Mouse (Mus musculus) R1 (cell line): ENCODE measurements at regions not wholly inside any gene's neighbourhood (a gene's known extent, or its start where the extent isn't known, plus 50 kb on each side); places are given as distances from the start of the nearest gene placed in this dataset.
A peak's percentile ranks its signal among the peaks of the same experiment; 100 is the strongest.

Experiments used
- DNase-seq: peaks from one replicate; pipeline ENCODE4 v3.0.0-alpha.2; 2018; ENCODE audit warnings: low read depth, low spot score

DNA sequence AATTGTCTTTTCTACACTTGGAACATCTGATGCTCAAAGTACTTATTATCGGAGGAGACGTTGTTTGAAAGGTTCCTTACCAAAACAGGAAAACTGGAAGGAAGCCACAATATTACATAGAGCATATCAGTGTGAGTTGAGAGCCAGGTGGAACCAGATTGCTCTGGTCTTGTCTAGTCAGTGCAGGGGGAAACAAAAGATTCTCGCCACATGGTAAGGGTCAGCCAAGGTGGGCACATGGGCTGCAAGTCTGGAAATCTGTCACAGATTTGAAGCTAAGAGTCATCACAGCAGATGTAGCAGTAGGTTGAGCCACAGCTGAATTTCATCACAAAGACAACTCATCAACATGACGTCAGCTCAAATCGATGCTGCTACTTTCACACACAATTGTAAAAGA, 681.8 kb downstream of the Stpg2 start:
- no peak for DNase-seq

GRCm38 (mm10) chr3:139888537-139888936, 683.0 kb downstream of the Stpg2 start:
- DNase-seq: no peak

- DNase-seq: no peak
Measured at GRCm38 (mm10) chr3:139890186-139890585, 684.7 kb downstream of the Stpg2 start.

DNA sequence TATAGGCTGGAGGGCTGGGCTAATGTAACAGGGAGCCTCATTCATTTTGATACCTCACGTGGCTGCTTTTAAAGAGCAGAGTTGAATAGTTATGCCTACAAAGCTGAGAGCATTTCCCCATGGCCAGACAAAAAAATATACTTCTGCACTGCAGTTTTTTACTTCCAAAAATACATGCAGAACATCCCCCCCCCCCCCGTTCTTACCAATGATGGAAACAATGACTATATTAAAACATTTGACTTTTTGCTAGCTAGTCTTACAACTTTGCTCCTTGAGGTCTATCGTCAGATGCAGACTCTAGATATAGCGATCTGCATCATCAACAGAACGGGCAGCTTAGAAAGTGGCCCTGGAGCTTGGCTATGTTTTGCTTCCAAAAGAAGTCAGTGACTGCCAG, 692.4 kb downstream of the Stpg2 start:
- DNase-seq: no peak

DNA sequence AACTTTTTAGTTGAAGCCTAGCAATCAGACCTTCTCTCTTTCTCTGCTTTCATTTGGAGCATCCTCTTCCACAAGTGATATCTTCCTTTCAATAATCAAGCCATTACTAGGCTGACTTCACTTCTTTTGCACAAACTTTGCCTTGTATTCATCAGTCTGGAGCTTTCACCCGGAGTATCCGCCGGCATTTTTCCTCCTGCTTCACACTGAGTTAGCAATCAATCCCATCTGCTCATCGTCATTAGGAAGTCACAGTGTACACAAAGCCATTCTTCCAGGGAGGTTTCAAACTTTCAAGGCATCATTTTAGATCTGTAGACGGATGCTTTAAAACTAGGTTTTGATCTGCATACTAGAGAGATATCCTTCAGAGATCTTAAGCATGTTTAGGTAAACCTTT, 693.7 kb downstream of the Stpg2 start:
- no peak for DNase-seq

DNA sequence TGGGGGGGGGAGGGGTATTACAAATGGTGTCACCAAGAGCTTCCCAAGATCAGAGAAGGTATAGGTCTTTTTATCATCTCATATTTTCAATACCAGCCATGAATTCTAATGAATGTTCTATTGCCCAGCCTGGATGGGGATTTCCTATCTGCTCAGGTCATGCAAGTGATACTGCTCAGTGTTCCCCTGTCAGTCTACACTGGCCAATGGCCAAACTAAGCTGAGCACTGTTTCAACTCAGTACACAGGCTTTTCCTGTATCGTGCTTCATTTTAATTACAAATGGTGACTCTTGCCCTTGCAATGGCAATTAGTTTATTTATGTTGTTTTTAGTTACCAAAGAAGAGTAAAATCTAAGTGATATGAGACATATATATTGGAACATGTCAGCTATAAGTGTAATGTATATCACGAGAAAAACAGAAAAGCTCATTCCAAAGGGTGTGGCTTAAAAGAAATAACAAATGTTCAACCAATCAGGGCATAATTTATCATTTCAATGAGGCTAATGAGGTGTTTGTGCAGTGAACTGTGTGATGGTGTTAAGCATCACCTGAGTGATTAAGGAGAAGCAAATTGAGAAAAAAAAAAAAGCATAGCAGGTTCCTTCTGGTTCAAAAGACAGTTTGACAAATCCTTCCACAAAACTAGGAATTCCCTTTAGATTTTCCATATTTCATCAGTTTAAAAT, 708.3 kb downstream of the Stpg2 start:
- DNase-seq: no peak

DNA sequence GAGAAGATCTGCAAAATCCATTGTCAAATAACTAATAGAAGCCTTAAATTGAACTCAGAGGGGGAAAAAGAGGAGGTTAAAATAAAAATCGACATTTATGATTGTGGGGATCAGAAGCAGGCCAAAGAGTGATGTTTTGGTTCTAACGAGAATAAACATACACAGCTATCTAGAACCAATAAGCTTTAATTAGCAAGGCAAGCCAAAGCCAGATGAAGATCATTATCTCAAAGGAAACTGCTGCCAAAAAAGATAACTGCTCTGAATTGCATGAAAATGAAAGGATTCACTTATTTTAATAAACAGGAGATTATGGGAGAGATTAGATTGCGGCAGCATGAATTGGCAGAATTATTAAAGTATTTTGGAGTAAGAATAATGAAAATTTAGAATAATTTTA, 716.8 kb downstream of the Stpg2 start:
- no peak for DNase-seq

DNA sequence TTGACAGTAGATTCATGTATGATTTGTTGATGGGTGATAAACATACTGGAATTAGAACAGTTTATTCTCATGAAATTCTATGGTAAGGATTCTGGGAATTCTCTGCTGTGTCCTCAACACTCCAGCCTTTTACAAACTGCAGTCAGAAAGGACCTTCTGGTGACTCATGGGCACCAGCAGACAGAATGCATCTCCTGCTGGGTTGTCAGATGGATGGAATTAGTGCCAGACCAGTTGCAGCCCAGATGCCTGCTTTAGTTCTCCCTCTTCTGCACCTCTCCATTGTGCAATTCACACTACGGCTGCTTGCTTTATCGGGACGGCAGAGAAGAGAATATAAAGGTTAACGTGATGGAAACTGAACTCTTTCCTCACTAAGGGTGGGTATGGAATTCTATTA, 727.5 kb downstream of the Stpg2 start:
- DNase-seq: no peak

GRCm38 (mm10) chr3:139946209-139946608, 740.7 kb downstream of the Stpg2 start:
- no peak for DNase-seq

DNA sequence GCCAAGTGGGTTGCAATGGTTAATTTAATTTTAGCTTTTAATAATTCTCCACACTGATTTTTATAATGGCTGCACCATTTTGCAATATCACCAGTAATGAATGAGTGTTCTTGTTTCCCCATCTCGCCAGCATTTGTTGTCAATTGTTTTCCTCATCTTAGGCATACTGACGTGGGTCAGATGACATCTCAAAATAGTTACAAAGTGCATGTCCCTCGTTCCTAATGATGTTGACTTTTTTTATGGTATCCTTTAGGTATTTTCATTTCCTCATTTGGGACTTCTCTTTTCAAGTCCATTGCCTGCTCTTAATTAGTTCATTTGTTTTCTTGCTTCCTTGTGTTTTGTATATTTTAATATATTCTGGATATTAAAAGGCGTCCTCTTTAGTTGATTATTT, 741.8 kb downstream of the Stpg2 start:
- no peak for DNase-seq

- peak; percentile 2 for DNase-seq
Measured at GRCm38 (mm10) chr3:139949096-139949495, 743.6 kb downstream of the Stpg2 start.

- DNase-seq: no peak
Measured at GRCm38 (mm10) chr3:139950016-139950705, 744.7 kb downstream of the Stpg2 start.

- no peak for DNase-seq
Measured at GRCm38 (mm10) chr3:139951516-139951915, 746.0 kb downstream of the Stpg2 start.

- no peak for DNase-seq
Measured at GRCm38 (mm10) chr3:139978172-139978571, 772.7 kb downstream of the Stpg2 start.

DNA sequence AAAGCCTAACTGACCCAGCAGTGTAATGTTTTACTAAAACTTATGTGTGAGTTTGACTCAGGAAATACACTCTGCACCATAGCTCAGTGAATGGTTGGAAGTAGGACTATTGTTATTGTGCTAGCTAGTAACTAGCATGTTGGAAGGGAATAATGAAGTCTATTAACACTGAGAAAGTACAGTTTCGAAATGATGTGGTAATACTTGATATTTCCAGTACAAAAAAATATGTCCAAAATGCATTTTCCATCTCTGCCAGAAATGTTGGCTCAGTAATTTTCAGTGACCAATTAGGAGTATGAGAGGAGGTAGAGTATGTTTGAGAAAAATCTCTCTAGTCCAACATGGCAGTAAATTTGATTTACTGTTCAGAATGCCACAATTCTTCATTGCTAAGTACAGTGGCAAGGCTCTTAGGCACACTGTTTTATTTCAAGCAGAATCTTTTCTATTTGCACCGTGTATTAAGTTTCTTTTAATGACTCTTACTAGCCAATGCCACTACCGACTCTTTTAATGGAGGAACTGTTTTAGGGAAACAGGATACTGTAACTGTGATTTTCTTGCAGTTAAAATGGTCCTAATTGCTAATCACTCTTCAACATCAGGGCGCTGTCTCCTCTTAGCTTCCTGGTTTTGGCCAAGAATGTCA, 780.5 kb downstream of the Stpg2 start:
- DNase-seq: no peak

DNA sequence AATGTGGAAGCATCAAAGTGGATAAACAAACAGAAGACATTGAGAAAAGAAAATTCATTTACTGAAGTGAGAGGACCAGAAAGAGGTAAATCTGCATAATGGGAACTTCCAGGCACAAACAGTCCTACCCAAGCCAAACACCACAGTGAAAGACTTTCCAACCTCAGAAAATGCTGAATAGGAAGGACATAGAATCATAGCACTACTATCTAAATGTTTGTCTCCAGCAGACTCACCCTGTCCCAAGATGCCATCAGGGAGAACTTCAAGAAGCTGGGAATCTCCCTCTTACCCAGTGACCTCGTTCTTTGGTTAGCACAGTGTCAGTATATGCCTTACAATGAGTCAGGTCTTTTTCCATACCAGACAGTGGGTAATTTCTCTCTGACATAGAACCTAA, 783.4 kb downstream of the Stpg2 start:
- no peak for DNase-seq

GRCm38 (mm10) chr3:139989380-139989779, 783.9 kb downstream of the Stpg2 start:
- DNase-seq: no peak

GRCm38 (mm10) chr3:140012522-140012921, 807.0 kb downstream of the Stpg2 start:
- DNase-seq: no peak

GRCm38 (mm10) chr3:140034101-140034500, 828.6 kb downstream of the Stpg2 start:
- no peak for DNase-seq

GRCm38 (mm10) chr3:140035142-140035541, 829.6 kb downstream of the Stpg2 start:
- DNase-seq: no peak

DNA sequence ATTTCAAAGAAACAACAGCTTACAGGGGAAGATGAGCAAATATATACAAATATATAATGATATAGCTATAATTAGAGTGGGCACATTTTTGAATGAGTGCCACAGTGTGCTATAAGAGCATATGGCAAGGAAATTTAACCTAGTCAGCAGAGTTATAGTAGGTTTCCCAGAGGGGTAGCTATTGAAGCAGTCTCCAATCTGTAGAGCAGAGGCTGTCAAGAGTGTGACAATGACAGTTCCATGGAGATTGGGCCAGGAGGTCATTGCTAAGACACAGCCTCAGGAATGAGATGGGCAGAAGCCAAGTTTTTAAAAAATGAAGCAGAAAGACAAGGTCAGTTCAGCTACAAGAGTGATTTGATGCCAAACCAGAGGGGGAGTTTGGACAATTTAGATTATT, 839.4 kb downstream of the Stpg2 start:
- no peak for DNase-seq

DNA sequence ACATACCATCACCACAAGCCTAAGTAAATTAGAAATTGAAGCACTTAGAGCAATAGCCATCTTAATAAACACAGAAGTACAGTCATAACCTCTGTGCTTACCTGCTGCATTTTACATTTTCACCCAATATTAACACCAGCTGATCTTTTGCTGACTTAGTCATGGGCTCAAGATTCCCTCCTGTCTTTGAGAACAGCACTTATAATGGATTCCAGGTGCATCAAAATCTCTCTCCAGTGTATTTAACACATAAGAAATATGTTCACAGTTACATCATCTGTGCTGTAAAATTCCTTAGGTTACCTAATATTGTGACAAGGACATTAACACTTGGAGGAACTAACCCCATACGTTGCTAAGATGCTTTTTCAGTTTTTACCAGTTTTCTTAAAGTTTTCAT, 849.1 kb downstream of the Stpg2 start:
- DNase-seq: no peak
